Mouse (Mus musculus) forebrain, postnatal 0 days (tissue): ENCODE measurements around the gene Acvr1. TPM values are rescaled to one million over a fixed set of nuclear protein-coding genes. Genes with fewer than 3 reads are reported as not detected.

ENCODE experiments used
- ATAC-seq: fragments of 200-750 bp; cut with Nextera tagmentation; 2 replicates; pipeline ENCODE4 v1.8.0; 2017; ENCODE audit warnings: mild to moderate bottlenecking, moderate library complexity
- DNase-seq: peaks from one replicate; pipeline ENCODE4 v3.0.0-alpha.2; 2015
- H3K27ac ChIP-seq: fragments of 300-500 bp; sonication (generic); 2 replicates; pipeline ENCODE4 v1.5.1; 2014; ENCODE audit warnings: low read depth, mild to moderate bottlenecking, antibody characterized with exemption, low read length, moderate library complexity, mixed read lengths
- H3K27me3 ChIP-seq: fragments of 300-500 bp; sonication (generic); 2 replicates; pipeline ENCODE4 v1.6.1; 2014; ENCODE audit warnings: mild to moderate bottlenecking, low read length, mixed read lengths; ENCODE audit not compliant: insufficient read depth
- H3K36me3 ChIP-seq: fragments of 300-500 bp; sonication (generic); 2 replicates; pipeline ENCODE4 v1.6.1; 2014; ENCODE audit warnings: mild to moderate bottlenecking, moderate library complexity; ENCODE audit not compliant: insufficient read depth
- H3K4me1 ChIP-seq: fragments of 300-500 bp; sonication (generic); 2 replicates; pipeline ENCODE4 v1.6.1; 2014; ENCODE audit warnings: antibody characterized with exemption; ENCODE audit not compliant: insufficient read depth
- H3K4me2 ChIP-seq: fragments of 300-500 bp; sonication (generic); 2 replicates; pipeline ENCODE4 v1.6.1; 2014; ENCODE audit warnings: low read depth, mild to moderate bottlenecking, moderate library complexity
- H3K4me3 ChIP-seq: fragments of 300-500 bp; sonication (generic); 2 replicates; pipeline ENCODE4 v1.5.1; 2014; ENCODE audit warnings: low read depth, low read length, mixed read lengths
- H3K9ac ChIP-seq: fragments of 300-500 bp; sonication (generic); 2 replicates; pipeline ENCODE4 v1.6.1; 2014; ENCODE audit warnings: mild to moderate bottlenecking
- H3K9me3 ChIP-seq: fragments of 300-500 bp; sonication (generic); 2 replicates; pipeline ENCODE4 v1.6.1; 2016; ENCODE audit warnings: low read length
- CTCF ChIP-seq: sonication (generic); IDR thresholded peaks from 2 replicates; pipeline ENCODE4 v1.5.1; 2016; ENCODE audit warnings: antibody characterized with exemption, control low read depth, low read depth
- WGBS: fragments of 180-500 bp; shearing (Covaris S2); extraction: QIAGEN DNeasy Blood & Tissue Kit; methylation state at CpG from one replicate; pipeline ENCODE4 v1.1.7; 2014; 5-methylcytosine and 5-hydroxymethylcytosine counted together
- polyA plus RNA-seq: library from polyadenylated mRNA; unstranded; fragments of >200 nt; fragmentation: Nextera tagmentation; extraction: Ambion mirVana; gene quantifications from 2 replicates; pipeline ENCODE4 v1.2.1, GENCODE M21; 2015
- total RNA-seq: library from RNA; depleted of rRNA; stranded (reverse); fragments of >200 nt; gene quantifications from 2 replicates; pipeline ENCODE4 v1.2.3, GENCODE M21; 2014

The Acvr1 gene
- total and polyA plus RNA-seq, 2 experiments from 2014 or later = 6.4 to 16.4 TPM

- TF ChIP-seq CTCF = no peak
- Histone ChIP-seq H3K9ac (no peak overlapping the region), H3K36me3 (peaks cover 6% of the 10 kb centered on the region; the same call in 1 of the 2 replicates), H3K4me1 (no peaks in the 10 kb centered on the region), H3K27ac (no peak overlapping the region), H3K27me3 (no peaks in the 10 kb centered on the region), H3K4me3 (no peak overlapping the region), H3K4me2 (no peak overlapping the region), H3K9me3 (no peaks in the 10 kb centered on the region)
- 26% methylated on average over 18 of the region's 18 CpGs for WGBS
- ATAC-seq (no peak), DNase-seq (no peak)
Measured at GRCm38 (mm10) chr2:58493685-58494635, 73.0 kb downstream of the Acvr1 start.

GRCm38 (mm10) chr2:58489275-58489674 lies 77.7 kb downstream of the Acvr1 start:
- TF ChIP-seq CTCF = no peak
- H3K36me3 ChIP-seq = peaks cover 6% of the 10 kb centered on the region; the same call in 1 of the 2 replicates
- no peak overlapping the region for H3K27ac ChIP-seq
- no peak overlapping the region for H3K4me3 ChIP-seq
- peaks cover 11% of the 10 kb centered on the region; the same call in 1 of the 2 replicates for H3K4me1 ChIP-seq
- no peak for DNase-seq
- WGBS = 78% methylated on average over 9 of the region's 9 CpGs
- H3K27me3 ChIP-seq = no peaks in the 10 kb centered on the region
- no peak overlapping the region for H3K9ac ChIP-seq
- no peak overlapping the region for H3K4me2 ChIP-seq
- no peaks in the 10 kb centered on the region for H3K9me3 ChIP-seq
- ATAC-seq = no peak

DNA sequence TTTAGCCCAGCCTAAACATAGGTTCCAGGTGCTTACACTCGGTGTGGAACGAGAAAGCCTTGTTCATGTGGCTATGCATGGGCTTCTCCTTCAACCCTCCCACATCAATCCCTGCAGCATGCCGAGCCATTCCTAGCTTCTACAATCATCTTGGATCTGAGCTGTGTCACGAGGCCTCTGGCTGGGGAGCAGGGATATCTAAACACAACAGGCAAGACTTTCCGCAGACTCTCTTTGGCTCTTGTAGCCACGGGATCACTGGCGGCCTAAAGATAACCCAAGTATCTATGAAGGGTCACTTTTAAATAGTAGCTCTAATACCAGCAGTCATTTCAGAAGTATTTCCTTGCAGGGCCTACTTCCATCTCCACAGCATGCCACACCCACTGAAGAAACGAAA lies 78.6 kb downstream of the Acvr1 start:
- no peak overlapping the region for H3K9ac ChIP-seq
- H3K4me1 ChIP-seq = peaks cover 15% of the 10 kb centered on the region; the same call in 1 of the 2 replicates
- ATAC-seq = no peak
- no peak for DNase-seq
- H3K4me3 ChIP-seq = no peak overlapping the region
- no peak for TF ChIP-seq CTCF
- WGBS = 97% methylated on average over 8 of the region's 8 CpGs
- H3K27ac ChIP-seq = no peak overlapping the region
- H3K4me2 ChIP-seq = no peak overlapping the region
- peaks cover 6% of the 10 kb centered on the region; the same call in 1 of the 2 replicates for H3K36me3 ChIP-seq
- H3K9me3 ChIP-seq = no peaks in the 10 kb centered on the region
- no peaks in the 10 kb centered on the region for H3K27me3 ChIP-seq

DNA sequence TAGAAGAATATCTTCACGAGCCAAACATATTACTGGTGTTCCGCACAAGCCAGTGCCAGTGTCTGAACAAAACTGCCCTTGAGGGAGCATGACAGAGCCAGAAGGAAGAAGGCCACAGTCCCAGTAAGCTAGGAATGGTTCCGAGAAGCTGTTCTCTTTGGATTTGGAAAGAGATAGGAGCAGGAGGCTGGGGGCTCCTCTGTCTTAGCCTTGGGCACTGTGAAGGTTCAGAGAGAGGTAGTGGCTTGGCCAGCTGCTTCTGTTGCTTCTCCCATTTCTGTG lies 79.7 kb downstream of the Acvr1 start:
- ATAC-seq = no peak
- 67% methylated on average over 3 of the region's 3 CpGs for WGBS
- DNase-seq = no peak
- Histone ChIP-seq H3K4me3 (no peak overlapping the region), H3K9ac (no peak overlapping the region), H3K9me3 (no peaks in the 10 kb centered on the region), H3K36me3 (peaks cover 6% of the 10 kb centered on the region; the same call in 1 of the 2 replicates), H3K4me1 (peaks cover 15% of the 10 kb centered on the region; the same call in 1 of the 2 replicates), H3K27ac (no peak overlapping the region), H3K4me2 (no peak overlapping the region), H3K27me3 (no peaks in the 10 kb centered on the region)
- no peak for TF ChIP-seq CTCF

GRCm38 (mm10) chr2:58486441-58487278 lies 80.3 kb downstream of the Acvr1 start:
- no peak overlapping the region for H3K9ac ChIP-seq
- no peak overlapping the region for H3K27ac ChIP-seq
- no peaks in the 10 kb centered on the region for H3K9me3 ChIP-seq
- H3K4me1 ChIP-seq = peaks cover 15% of the 10 kb centered on the region; the same call in 1 of the 2 replicates
- no peak overlapping the region for H3K4me2 ChIP-seq
- ATAC-seq (peak; percentile 35; the same call in 1 of the 2 replicates), DNase-seq (no peak)
- 46% methylated on average over 14 of the region's 14 CpGs for WGBS
- H3K36me3 ChIP-seq = peaks cover 6% of the 10 kb centered on the region; the same call in 1 of the 2 replicates
- no peak overlapping the region for H3K4me3 ChIP-seq
- no peak for TF ChIP-seq CTCF
- no peaks in the 10 kb centered on the region for H3K27me3 ChIP-seq

DNA sequence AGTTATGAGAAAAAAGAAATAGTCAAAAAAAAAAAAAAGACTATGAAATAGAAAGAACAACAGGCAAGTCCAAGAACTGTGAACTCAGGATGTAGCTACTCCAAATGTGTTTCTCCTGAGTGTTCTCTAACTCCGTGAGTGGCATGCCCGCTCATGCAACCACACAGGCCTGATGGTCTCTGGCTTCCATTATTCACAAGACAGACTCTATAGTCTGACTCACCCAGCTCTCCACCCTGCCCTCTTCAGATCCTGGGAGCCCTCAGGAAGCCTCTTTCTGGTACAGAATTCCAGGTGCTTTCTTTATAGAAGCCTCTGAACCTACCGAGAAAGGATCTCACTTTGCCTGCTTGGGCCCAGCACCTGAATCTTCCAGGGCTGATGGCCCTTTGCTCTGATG lies 81.3 kb downstream of the Acvr1 start:
- Histone ChIP-seq H3K27ac (no peak overlapping the region), H3K27me3 (no peaks in the 10 kb centered on the region), H3K4me1 (peaks cover 15% of the 10 kb centered on the region; the same call in 1 of the 2 replicates), H3K4me3 (no peak overlapping the region), H3K36me3 (peaks cover 6% of the 10 kb centered on the region; the same call in 1 of the 2 replicates), H3K9me3 (no peaks in the 10 kb centered on the region), H3K4me2 (no peak overlapping the region), H3K9ac (no peak overlapping the region)
- WGBS = 75% methylated on average over 3 of the region's 3 CpGs
- no peak for TF ChIP-seq CTCF
- DNase-seq = no peak
- ATAC-seq = no peak
